Mouse (Mus musculus) cortical plate, adult 2 months (tissue): ENCODE data around the gene Usp48.

Source experiments
- CTCF ChIP-seq: fragments of 200-500 bp; IDR thresholded peaks from 2 replicates; pipeline ENCODE4 v1.5.1; 2011; ENCODE audit warnings: mild to moderate bottlenecking, control low read depth, low read length; ENCODE audit not compliant: insufficient read depth; ENCODE audit errors: extremely low read depth
- POLR2A ChIP-seq: fragments of 200-500 bp; IDR thresholded peaks from 2 replicates; pipeline ENCODE4 v1.6.1; 2011; ENCODE audit warnings: mild to moderate bottlenecking, low read length, control low read depth; ENCODE audit not compliant: insufficient read depth; ENCODE audit errors: extremely low read depth

DNA sequence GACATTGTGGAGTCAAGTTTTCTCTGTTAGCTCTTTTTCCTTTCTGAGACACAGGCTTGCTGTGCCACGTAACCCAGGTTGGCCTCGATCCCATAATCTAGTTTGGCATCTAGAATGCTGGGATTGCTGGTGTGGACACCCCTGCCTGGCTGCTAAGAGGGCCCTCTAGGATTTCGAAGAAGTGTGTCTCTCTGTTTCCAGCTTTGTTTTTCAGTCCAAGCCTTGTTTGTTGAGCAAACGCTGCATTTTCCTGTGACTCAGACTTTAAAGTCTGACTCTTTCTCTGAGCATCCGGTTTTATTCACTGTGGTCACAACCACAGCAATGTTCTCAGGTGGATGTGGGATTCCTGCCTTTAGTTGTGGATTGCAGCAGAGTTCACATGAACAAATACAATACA, 48.0 kb downstream of the Usp48 start:
- no peak for TF ChIP-seq CTCF
- no peak for TF ChIP-seq POLR2A
